Mouse (Mus musculus): ENCODE data around the gene C1qtnf4. TPM values are rescaled to one million over a fixed set of nuclear protein-coding genes. Genes with fewer than 3 reads are reported as not detected.
A peak's percentile ranks its signal among the peaks of the same experiment; 100 is the strongest.

C1qtnf4 gene
- 1 to 10 TPM; 5.0 to 6.5 TPM for total RNA-seq (2021)
- long read RNA-seq, experiment 1, partial matches to known transcripts, result 14 of 16 reads
- long read RNA-seq, experiment 1, other reads (novel, unspliced or antisense), result 0 of 16 reads
- long read RNA-seq, experiment 2, partial matches to known transcripts, result 19 of 20 reads
- long read RNA-seq, experiment 2, other reads (novel, unspliced or antisense), result 1 of 20 reads

DNA sequence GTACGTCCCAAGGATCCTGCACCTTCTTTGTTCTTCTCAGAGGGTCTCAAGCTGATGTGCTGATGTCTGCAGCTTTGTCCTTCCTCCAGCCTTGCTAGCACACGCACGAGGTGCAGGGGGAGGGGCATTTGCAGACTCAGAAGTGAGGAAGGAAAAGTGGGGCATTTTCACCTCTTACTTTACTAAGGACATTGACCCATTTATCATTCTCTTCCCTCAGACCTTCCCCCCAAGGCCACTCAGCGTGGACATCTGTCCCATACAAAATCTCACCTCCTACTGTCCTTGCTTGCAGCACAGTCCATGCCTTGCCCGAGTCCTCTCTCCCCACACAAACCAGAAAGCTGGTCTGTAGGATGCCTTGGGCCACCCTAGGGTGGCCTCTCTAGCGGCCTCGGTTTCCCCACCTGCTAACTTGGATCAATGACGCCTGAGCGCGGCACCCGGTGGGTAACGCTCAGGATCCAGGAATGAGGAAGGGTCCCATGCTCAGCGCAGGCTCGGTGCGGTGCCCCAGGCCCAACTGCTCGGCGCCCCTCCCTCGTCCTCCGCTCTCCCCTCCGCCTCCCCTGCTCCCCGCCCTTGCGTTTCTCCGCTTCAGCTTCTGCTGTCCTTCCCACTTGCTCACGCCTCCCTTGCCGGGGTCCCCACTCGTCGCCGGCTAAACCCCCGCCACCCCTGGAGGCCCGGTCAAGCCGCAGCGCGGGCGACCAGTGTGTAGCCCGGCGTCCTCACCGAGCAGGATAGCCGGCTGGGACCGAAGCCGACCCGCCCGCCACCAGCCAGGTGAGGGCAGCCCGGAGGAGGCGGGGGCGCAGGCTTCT, at the start of gene C1qtnf4:
C1qtnf4 (plus strand) TSS at position 643 of the 824 bp plus-strand sequence.
- no peak for DNase-seq
- intact Hi-C loops (cut with DNase I; ENCODE audit: low total_unique reads), result no loop called here

DNA sequence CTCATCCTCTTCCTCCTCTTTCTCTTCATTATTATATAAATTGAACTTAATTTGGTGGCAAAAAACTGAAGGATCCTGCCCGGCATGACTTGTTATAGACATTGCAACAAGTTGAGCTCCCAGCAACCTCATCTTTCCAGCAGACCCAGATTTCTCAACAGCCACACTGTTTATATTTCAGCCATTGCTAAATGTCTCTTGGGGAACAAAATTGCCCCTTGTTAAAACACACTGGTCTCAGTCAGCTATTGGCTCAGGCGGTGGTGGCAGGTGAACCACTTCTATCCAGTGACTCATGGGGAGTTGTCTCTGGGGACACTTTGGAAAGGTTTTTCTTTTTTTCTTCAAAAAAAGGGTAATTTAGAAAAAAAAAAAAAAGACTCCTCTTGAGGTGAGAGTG, 47.0 kb upstream of the C1qtnf4 start:
- intact Hi-C loops (cut with DNase I; ENCODE audit: low total_unique reads), result no loop called here
- no peak for DNase-seq

DNA sequence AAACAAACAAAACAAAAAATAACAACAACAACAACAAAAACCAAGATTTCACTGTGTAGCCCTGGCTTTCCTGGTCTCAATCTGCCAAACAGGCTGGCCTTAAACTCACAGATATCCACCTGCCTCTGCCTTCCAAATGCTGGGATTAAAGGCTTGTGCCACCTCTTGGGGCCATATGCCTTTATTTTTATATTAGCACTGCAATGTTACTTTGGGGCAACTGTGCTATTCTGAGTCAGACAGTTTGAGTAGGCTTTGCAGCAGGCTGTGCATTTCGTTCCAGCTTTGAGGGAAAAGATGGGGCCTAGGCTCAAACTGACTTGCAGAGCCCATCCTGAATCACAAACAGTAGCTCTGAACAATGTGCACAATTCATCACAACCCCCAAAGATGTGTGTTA, 42.0 kb upstream of the C1qtnf4 start:
- intact Hi-C loops (cut with DNase I; ENCODE audit: low total_unique reads), result no loop called here
- DNase-seq, result no peak

DNA sequence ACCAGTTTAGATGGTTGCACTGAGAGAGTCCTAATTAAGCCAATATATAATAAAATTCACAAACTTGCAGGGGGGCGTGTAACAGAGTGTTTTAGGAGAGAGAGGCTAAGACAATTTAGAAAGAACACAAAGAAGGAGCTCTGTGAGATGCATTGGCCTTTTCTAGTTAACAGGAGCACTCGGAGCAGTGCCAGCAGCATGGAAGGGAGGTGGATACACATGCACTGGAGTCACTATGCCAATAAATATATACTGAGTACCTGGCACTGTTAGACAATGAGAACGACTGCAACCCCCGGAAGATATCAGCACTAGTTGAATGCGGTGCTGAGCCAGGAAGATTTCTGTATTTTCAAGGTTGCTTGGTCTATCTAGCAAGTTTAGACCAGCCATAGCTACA, 41.4 kb upstream of the C1qtnf4 start:
- intact Hi-C loops (cut with DNase I; ENCODE audit: low total_unique reads), result no loop called here
- DNase-seq, result no peak

DNA sequence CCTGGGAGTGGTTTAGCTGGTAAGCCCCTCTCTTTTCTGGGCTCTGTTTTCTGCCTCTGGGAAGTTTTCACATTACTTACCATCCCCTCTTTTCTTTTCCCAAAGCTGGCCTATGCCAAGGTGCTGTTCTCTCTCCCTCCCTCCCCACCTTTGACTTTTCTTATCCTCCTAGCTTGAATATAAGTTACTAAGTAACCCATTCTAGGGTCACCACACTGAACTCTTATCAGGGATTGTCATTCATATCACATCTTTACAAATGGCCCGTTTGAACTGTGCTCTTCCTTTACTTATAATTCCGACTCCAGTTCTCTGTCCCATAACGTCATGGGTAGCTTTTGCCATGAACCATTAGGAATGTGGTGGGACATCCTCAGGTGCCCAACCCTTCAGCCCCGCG, 40.4 kb upstream of the C1qtnf4 start:
- DNase-seq, result no peak
- intact Hi-C loops (cut with DNase I; ENCODE audit: low total_unique reads), result no loop called here

DNA sequence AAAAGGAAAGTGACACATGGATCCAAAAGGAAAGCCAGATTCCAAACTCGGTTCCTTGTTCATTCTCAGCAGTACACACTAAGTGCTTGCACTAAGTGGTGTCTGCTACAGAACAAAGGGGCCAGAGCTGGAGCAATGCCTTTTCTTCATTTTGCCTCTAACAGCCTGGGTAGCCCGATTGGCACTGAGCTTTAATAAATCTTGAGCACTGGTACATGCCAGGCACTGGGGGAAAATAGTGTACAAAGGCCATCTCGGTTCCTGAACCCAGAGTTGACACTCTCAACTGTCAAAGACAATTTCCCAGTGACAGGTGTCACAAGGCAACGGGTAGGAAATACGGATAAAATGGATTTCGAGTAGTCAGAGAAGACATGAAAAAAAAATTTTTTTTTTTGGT, 39.5 kb upstream of the C1qtnf4 start:
- DNase-seq, result no peak
- intact Hi-C loops (cut with DNase I; ENCODE audit: low total_unique reads), result no loop called here

DNA sequence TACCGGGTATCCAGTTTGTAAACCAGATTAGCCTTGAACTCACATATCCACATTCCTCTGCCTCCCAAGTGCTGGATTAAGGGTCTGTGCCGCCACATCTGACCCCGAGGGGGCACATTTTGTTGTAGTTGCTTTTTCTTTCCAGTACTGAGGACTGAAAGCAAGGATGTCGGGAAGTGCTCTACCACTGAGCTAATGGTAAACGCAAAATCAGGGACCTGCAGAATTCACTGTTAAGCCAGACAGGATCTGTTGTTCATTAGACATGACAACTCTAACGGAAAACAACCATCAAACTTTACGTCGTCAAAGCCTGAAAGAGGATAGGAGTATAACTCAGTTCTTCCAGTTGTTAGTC, 39.1 kb upstream of the C1qtnf4 start:
- intact Hi-C loops (cut with DNase I; ENCODE audit: low total_unique reads), result no loop called here
- no peak for DNase-seq

DNA sequence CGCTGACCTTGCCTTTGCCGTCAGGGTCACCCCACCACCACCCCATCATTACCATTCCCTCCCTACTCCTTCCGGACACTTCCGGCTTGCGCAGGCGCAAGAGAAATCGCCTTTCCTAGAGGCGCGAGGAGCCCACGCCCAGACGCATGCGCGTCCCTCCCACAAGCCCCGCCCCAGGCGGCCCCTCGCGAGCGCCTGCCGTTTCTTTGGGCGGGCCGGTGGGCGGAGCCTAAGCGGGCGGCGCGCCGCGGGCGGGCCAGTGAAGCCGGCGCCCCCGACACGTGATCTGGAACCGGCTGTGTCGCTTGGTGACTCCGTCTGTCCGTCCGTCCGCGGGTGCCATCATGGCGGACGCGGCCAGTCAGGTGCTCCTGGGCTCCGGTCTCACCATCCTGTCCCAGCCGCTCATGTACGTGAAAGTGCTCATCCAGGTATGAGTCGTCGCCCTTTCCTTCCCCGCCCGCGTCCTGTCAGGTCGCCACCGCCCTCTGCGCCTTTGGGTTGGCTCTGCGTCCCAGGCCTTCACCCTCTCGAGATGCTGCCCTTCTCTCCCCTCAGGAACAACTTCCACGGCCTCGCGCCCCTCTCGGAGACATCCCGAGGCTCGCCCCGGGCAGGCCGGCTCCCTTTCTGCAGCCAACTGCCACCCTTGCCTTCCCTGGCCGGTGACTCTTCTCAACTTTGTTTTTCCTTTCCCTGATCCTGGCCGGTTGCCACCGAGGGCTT, 38.5 kb upstream of the C1qtnf4 start, which contains the start of gene Mtch2:
Mtch2 (plus strand) TSS at position 201 of the 726 bp plus-strand sequence.
- peak; percentile 99 for DNase-seq
- intact Hi-C loops (cut with DNase I; ENCODE audit: low total_unique reads), result no loop called here

DNA sequence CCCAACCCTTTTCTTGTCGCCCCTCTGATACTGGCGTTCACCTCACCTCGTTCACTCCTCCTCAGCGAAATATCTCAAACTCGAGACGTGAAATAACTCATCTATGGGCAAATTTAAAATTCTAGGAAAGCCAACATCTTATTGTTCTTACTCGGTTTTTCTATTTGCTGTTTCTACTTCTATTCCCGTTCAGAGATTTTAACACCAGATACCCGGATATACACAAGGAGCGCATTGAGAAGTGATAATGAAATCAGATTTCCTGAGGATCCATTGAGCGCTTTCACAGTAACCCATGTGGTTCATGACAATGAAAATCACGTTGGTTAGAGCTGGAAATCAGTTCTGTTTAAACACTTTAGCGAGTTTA, 38.0 kb upstream of the C1qtnf4 start:
- DNase-seq, result no peak
- intact Hi-C loops (cut with DNase I; ENCODE audit: low total_unique reads), result no loop called here

DNA sequence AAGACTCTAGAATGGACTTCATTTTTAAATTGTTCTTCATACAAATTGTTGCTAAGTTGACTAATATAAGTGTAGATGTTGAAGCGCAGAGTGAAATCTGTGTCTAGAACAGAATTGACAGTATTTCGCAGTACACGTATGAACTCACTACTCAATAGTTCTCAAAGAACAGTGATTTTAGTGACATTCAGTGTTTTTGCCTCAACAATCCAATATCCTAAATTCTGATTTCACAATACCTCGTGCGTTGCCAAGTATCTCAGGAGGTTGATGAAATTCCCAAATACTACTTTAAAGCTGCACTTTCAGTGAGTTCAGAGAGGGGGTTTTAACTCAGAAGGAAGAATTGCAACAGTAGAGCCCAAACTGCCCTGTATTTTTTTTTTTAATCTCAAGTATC, 37.3 kb upstream of the C1qtnf4 start:
- no peak for DNase-seq
- intact Hi-C loops (cut with DNase I; ENCODE audit: low total_unique reads), result no loop called here

DNA sequence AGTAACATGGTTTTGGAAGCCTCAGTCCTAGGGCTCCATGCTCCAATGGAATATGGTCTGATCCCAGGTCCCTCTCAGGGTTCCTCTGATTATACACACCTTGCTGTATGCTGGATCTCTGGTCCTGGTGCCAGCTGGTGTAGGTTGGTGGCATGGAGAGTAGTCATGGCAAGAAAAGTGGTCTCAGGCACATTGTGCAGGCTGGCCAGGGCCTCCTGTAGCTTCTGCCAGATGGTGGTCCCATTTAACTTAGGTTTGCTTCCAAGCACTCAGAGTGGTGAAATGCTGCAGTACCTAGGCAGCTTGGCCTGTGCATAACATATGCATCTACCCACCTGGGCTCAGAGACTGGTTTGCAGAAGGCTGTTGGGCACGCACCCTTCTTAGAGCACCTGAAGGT, 35.3 kb upstream of the C1qtnf4 start:
- no peak for DNase-seq
- intact Hi-C loops (cut with DNase I; ENCODE audit: low total_unique reads), result no loop called here

DNA sequence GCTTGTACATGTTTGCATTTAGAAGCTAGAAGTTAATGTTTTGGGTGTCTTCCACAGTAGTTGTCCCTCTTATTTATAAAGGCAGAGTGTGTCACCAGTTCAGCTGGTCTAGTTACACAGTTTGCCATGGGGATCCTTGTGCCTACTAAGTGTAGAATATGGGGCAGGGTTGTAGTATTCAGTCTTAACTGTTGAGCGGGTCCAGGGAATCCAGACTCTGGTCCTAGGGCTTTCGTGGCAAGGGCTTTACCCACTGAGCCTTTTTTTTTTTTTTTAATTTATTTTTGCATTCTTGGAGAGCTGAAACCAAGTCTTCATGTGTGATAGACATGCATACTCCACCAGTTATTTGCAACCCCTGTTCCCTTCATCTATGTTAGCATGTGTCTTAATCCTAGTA, 24.2 kb upstream of the C1qtnf4 start:
- intact Hi-C loops (cut with DNase I; ENCODE audit: low total_unique reads), result no loop called here
- DNase-seq, result no peak

DNA sequence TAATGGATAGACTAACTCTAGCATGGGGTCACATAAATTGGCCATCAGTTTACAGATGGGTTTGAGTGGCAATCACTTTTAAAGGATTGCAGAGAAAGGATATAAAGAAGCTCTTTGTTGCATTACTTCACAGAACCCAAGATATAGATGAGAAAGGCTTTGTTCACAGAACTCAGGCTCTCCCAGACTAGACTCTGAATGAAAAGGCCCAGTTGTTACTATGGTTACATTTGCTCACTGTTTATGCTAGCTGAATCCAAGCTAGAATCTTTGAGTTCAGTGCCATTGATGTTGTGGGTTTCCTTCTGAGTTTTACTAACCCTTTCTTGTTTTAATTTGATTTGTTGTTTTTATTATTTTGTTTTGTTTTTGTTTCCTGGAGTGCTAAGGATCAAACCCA, 21.5 kb upstream of the C1qtnf4 start:
- DNase-seq, result no peak
- intact Hi-C loops (cut with DNase I; ENCODE audit: low total_unique reads), result loop anchor here (2.0 kb wide), 1 partner anchor 25 kb away; no protein-coding TSS in a partner anchor

DNA sequence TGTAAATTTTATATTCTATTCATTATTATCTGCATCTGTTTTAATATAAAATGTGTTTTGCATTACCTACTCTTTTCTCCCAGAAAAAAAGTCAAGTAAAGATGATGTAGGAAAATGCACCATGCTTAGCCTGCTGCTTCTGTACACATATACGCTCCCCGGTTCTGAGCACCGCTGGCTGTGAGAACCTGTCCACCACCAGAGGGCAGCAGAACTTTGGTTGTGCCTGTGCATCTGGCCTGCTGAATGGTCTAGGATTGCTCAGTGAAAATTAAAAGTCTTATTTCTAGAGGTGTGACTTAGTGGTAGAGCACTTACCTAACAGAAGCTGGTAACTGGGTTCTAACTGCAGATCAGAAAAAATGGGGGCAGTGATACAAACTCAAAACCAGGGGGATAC, 19.1 kb upstream of the C1qtnf4 start:
- intact Hi-C loops (cut with DNase I; ENCODE audit: low total_unique reads), result loop anchor here (5.0 kb wide), 2 partner anchors 36 to 196 kb away; partner anchors contain the start of genes Kbtbd4 and Ndufs3
- DNase-seq, result peak; percentile 84

DNA sequence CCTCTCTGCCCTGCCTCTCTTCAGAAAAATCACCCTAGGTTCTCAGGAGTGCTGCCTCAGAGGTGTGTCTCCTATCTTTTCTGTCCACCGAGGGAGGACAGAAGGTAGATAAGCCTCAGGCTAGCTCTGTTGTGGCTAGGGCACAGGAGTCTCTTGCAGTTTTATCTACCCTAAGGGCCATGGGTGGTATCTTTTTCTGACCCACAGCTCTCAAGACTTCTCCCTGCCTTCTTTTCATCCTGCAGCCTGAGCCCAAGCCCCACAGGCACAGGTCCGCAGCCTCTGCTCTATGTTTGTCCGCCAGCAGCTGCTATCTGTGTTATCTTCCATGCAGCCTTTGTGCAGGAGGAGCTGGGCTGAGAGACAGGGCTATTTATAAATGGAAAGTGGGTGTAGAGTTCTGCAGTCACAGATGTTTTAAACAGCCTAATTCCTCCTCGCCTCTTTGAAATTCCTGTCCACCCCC, 15.5 kb upstream of the C1qtnf4 start:
- no peak for DNase-seq
- intact Hi-C loops (cut with DNase I; ENCODE audit: low total_unique reads), result no loop called here

DNA sequence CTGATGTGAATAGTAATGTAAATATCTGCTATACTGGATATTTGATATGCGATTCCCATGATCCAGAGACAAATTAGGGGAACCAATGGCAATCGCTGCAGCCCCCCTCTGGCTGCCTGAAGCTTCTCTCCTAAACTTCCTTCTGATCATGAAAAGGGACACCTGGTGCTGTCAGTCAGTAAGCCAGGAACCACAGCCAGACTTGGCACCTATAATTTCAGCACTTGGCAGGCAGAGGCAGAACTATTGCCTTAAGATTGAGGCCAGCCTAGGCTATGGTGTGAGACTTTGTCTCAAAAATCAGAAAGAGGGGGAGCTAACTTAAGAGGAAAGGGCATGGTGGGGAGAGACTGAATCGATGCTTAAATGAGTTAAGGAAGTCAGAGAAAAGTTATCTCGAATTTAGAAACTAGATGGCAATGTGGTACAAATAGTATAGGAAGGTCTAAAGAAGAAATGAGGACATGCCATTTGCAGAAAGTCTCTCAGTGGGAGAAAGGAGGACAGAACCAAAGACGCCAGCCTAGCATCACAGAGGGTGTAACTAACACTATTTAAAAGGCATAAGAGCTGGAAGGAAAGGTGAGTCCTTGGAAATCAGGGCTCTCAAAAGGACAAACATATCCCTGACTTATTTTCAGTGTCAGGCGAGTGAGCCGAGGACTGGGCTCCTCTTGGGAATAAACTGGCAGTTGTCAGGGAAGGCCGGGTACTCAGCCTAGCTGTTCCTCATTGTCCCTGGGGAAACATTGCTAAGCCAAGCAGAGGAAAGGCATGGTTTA, 14.3 kb upstream of the C1qtnf4 start:
- DNase-seq, result peak; percentile 41
- intact Hi-C loops (cut with DNase I; ENCODE audit: low total_unique reads), result no loop called here

DNA sequence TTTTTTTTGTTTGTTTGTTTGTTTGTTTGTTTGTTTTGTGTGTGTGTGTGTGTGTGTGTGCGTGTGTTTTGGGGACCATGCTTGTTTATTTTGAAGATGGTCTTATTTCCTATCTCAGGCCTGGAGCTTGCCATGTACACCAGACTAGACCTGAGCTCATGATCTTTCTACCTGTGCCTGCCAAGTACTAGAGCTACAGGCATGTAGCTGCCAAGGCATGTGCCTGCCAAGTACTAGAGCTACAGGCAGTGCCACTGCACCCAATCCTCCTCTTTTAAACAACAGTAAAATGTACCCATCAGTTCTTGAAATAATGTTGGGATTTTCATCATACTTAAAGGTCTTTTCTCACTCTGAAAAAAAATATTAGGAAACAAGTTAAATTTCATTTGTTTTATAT, 11.6 kb upstream of the C1qtnf4 start:
- DNase-seq, result no peak
- intact Hi-C loops (cut with DNase I; ENCODE audit: low total_unique reads), result no loop called here

DNA sequence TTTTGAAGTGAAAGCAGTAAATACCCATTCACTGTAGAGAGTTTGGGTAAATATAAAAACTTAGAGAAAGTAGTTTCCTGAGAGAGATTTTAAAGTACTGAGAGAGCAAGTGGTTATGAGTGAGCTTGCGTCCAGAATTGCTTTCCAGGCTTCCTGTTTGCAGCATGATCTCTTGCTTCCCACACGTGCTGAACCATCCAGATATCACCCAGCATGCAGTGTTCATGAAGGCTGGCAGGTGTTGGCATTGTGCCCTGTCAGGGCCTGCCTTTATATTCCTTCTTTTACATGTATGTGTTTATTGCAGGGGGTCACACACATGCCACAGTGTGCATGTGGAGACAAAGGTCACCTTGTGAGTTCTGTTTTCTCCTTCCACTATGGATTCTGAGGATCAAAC, 10.4 kb upstream of the C1qtnf4 start:
- no peak for DNase-seq
- intact Hi-C loops (cut with DNase I; ENCODE audit: low total_unique reads), result no loop called here

DNA sequence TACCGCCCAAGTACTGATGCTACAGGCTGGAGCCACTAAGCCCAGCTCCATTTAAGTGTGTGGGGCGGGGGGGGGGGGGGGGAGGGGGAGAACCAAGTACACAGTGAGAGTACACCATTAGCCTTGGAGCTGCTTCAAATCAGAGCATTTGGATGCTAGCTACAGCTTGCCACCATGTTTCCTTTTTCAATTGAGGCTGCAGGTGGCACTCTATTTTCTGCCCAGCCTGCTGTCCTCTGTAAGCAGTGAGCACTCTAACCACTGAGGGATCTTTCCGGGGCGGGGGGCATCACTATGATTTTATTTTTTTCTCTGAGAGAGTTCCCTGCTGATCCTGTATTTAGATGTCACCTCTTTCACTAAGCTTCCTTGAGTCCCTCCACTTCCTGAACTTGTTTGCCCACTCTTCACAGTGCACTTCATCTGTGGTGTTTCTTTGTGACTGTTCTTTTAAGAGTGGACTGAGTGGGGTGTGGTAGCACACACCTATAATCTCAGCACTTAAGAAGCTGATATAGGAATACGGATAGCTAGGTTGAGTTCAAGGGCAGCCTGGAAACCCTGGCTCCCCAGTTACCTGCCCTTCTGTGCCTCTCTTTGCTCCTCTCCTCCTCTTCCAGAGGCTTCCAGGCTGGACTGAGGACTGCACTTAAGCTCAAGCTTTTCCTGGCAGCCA, 7.9 kb upstream of the C1qtnf4 start:
- intact Hi-C loops (cut with DNase I; ENCODE audit: low total_unique reads), result no loop called here
- no peak for DNase-seq

Data from gastrocnemius, postnatal 14 days (tissue).